Mouse (Mus musculus) lung, postnatal 0 days (tissue): ENCODE measurements around the gene 1700018B08Rik.

Source experiments
- CTCF ChIP-seq: IDR thresholded peaks from 2 replicates; pipeline ENCODE4 v1.5.1; 2016; ENCODE audit warnings: antibody characterized with exemption, mild to moderate bottlenecking
- EP300 ChIP-seq: IDR thresholded peaks from 2 replicates; pipeline ENCODE4 v1.6.1; 2016; ENCODE audit warnings: antibody characterized with exemption, mild to moderate bottlenecking, control low read depth

- TF ChIP-seq CTCF (no peak), EP300 (no peak)
Measured at GRCm38 (mm10) chr8:121552506-121552905, 8.4 kb upstream of the 1700018B08Rik start.
